Mouse (Mus musculus): Measurements from ENCODE around the gene Cers1. TPM values are rescaled to one million over a fixed set of nuclear protein-coding genes. Genes with fewer than 3 reads are reported as not detected.

Gene Cers1
- polyA plus RNA-seq (2016; fragmentation: Nextera tagmentation; extraction: Ambion mirVana) = 16.3 and 17.8 TPM in 2 replicates

DNA sequence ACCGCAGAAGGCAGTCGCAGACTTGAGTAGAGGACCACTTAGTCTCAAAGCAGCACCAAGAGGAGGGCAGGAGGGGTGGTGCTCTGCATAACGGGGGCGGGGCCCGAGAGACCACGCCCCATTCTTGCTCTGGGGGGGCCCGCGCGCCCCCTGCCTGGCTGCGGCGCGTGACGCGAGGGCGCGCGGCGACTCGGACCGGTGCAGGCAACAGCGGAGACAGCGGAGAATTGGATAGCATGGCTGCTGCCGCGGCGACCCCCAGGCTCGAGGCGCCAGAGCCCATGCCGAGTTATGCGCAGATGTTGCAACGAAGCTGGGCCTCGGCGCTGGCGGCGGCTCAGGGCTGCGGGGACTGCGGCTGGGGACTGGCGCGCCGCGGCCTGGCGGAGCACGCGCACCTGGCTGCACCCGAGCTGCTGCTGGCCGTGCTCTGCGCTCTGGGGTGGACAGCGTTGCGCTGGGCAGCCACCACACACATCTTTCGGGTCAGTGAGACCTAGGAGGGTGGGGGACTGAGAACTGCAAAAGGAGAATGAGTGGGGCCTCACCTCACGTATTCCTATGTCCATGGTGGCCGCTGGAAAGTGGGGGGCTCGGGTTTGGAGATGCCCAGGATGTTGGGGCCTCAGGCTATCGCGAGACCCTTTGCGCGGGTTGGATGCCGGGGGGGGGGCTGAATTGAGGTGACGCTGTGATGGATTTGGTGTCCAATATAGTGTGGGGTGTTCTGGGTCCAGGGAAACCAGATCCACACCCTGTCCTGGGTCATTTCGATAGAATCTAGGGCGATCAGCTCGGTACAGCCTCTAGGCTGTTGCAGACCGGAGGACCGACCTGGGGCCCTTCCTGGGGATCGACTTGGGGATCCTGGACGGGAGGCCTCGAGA, at the start of gene Cers1:
Gene Cers1, plus strand, starts transcription at position 152 of the 887 bp plus-strand sequence.
- Histone ChIP-seq H3K4me1 (peaks cover 35% of the 10 kb centered on the region), H3K9me3 (replicated peaks) (no peaks in the 10 kb centered on the region), H3K9ac (peak within 1 kb of the TSS; percentile 78), H3K4me3 (peak within 1 kb of the TSS; percentile 52), H3K4me2 (replicated peaks) (peak within 1 kb of the TSS; percentile 73), H3K27ac (peak within 1 kb of the TSS; percentile 93), H3K27me3 (no peaks in the 10 kb centered on the region), H3K36me3 (peaks cover 31% of the 10 kb centered on the region)
- WGBS = 2% methylated on average over 65 of the region's 66 CpGs
- peak; percentile 54 for ATAC-seq (ENCODE audit: low FRiP score)

DNA sequence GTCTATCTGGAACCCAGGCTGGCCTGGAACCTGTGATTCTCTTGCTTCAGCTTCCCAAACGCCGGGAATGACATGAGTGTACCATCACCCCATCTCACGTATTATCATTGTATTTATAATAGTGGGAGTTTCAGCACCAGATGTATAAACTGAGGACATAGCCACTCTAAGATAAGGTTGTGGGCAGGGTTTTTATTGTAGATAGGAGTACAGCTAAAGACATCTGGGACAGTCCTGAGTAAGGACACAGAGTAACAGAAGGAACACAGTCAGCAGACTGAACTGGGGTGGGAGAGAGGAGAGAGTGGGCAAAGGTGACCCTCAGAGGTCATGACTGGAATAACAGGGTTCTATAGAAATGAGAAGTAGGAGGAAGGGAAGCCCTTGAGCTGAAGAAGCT, 47.9 kb upstream of the Cers1 start:
- Histone ChIP-seq H3K4me1 (no peaks in the 10 kb centered on the region), H3K4me3 (no peak overlapping the region), H3K27me3 (no peaks in the 10 kb centered on the region), H3K36me3 (peaks cover 34% of the 10 kb centered on the region), H3K27ac (no peak overlapping the region), H3K4me2 (replicated peaks) (no peak overlapping the region), H3K9ac (no peak overlapping the region), H3K9me3 (replicated peaks) (no peaks in the 10 kb centered on the region)
- no peak for ATAC-seq (ENCODE audit: low FRiP score)
- WGBS = 88% methylated on average over 3 of the region's 3 CpGs

DNA sequence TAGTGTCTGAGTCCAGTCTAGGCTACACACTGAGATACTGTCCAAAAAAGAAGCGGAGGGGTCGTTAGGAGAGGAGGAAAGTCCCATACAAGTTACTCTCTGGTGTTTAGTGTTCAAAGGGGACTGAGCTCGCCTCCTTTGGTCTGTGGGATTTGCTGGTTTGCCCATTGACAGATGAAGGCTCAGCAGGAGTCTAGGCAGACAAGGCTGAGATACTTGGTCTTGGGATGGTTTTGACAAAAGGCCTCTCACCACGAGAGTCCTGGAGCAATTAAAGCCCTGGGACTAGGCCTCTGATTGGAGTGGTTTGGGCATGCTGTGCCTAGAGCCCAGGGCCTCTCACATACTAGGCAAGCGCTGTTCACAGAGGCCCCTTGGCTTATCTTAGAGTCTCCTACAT, 47.3 kb upstream of the Cers1 start:
- H3K4me1 ChIP-seq = no peaks in the 10 kb centered on the region
- no peak overlapping the region for H3K4me3 ChIP-seq
- H3K9ac ChIP-seq = no peak overlapping the region
- 48% methylated on average over 5 of the region's 5 CpGs for WGBS
- peaks cover 27% of the 10 kb centered on the region for H3K36me3 ChIP-seq
- no peak for ATAC-seq (ENCODE audit: low FRiP score)
- no peaks in the 10 kb centered on the region for H3K27me3 ChIP-seq
- H3K4me2 ChIP-seq (replicated peaks) = no peak overlapping the region
- H3K27ac ChIP-seq = no peak overlapping the region
- no peaks in the 10 kb centered on the region for H3K9me3 ChIP-seq (replicated peaks)

DNA sequence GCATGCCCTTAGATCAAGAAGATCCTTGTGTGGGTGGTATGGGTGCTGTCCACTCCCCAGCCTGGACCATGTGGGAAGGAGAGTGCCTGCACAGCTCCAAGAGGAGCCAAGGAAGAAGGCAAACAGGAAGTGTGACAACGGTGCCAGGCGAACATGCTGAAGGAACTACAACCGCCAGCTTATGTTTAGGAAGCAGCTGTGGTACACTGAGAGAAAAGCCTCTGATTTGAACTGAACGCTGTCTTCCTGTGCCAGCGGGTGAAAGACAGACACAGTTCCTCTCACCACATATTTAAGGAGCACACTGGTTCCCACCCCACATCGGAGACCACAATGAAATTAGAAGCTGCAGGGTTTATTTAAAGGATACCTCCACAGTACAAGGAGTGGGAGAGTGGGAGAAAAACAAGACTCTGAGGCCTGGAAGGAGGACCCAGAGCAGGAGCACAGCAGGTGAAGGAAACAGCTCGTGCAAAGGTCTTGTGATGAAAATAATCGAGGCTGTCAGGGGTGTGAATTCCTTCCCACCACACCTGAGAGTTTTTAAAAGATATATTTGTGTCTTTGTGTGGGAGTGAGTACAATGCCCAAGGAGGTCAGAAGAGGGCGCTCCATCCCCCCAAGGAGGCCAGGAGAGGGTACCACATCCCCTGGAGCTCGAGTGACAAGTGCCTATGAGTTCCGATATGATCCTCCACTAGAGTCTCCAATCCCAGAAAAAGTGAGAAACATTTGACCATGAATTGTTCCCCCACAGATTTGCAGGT, 46.6 kb upstream of the Cers1 start:
- Histone ChIP-seq H3K9me3 (replicated peaks) (no peaks in the 10 kb centered on the region), H3K4me3 (no peak overlapping the region), H3K36me3 (peaks cover 21% of the 10 kb centered on the region), H3K27me3 (no peaks in the 10 kb centered on the region), H3K27ac (no peak overlapping the region), H3K9ac (no peak overlapping the region), H3K4me1 (no peaks in the 10 kb centered on the region), H3K4me2 (replicated peaks) (no peak overlapping the region)
- no peak for ATAC-seq (ENCODE audit: low FRiP score)
- 58% methylated on average over 11 of the region's 11 CpGs for WGBS

DNA sequence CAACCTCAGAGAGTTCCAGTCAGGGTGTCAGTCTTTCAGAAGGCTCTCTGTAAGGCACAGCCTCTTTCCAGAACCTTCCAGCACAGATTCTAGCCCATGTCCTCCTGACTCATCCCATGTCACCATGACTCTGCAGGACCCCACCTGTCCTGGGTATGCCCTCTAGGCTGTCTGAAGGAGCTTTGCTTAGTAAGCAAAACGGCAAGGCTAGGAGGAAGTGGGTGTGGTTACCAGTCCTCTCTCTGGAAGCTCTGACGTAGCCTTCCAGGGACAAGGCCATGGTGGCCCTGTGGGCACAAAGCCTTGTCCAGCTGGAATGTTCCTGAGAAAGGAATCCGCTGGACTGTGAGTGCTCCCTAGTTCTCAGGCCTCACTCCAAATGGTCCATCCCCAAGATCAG, 42.6 kb upstream of the Cers1 start:
- Histone ChIP-seq H3K27me3 (no peaks in the 10 kb centered on the region), H3K9me3 (replicated peaks) (no peaks in the 10 kb centered on the region), H3K27ac (no peak overlapping the region), H3K4me3 (no peak overlapping the region), H3K4me2 (replicated peaks) (no peak overlapping the region), H3K9ac (no peak overlapping the region), H3K4me1 (no peaks in the 10 kb centered on the region), H3K36me3 (no peaks in the 10 kb centered on the region)
- WGBS = 64% methylated on average over 3 of the region's 3 CpGs
- ATAC-seq (ENCODE audit: low FRiP score) = no peak

DNA sequence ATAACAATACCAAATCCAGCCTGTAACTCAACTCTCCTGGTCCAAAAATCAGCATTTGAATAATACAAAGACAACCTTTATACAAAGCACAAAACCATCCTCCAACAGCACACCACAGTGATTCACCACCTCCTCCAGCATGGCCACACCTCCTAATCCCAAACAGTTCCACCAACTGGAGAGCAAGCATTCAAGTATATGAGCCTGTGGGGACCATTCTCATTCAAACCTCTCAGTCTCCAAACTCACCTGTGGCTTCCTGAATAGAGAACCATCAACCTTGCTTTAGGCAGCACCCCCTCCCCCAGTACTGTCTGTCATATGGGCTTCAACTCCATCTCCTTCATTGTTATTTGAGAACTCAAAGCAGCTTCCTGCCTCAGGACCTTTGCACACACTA, 41.2 kb upstream of the Cers1 start:
- Histone ChIP-seq H3K4me2 (replicated peaks) (no peak overlapping the region), H3K27ac (no peak overlapping the region), H3K4me1 (no peaks in the 10 kb centered on the region), H3K27me3 (no peaks in the 10 kb centered on the region), H3K36me3 (no peaks in the 10 kb centered on the region), H3K9ac (no peak overlapping the region), H3K4me3 (no peak overlapping the region), H3K9me3 (replicated peaks) (no peaks in the 10 kb centered on the region)
- ATAC-seq (ENCODE audit: low FRiP score) = no peak

DNA sequence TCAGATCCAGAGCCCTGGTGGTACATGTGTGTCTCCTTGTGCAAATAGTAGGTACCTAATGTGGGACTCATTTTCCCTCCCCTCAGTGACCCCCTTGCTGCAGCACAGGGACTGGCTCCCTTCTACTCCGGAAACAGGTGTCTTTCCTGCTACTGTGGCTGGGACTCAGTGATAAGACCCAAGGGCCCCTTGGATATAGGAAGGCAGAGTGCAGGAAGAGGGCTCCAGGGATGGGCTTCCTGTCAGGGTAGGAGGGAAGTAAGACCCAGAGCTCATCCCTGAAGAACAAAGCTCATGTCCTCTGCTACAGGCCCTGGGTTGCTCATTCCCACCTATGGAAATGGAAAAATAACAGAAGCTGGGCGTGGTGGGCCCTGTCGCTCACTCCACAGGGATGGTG, 39.1 kb upstream of the Cers1 start:
- H3K9me3 ChIP-seq (replicated peaks) = no peaks in the 10 kb centered on the region
- no peaks in the 10 kb centered on the region for H3K4me1 ChIP-seq
- no peak overlapping the region for H3K27ac ChIP-seq
- no peak overlapping the region for H3K4me2 ChIP-seq (replicated peaks)
- H3K27me3 ChIP-seq = no peaks in the 10 kb centered on the region
- WGBS = 80% methylated on average over 3 of the region's 3 CpGs
- H3K4me3 ChIP-seq = no peak overlapping the region
- no peak overlapping the region for H3K9ac ChIP-seq
- ATAC-seq (ENCODE audit: low FRiP score) = no peak
- no peaks in the 10 kb centered on the region for H3K36me3 ChIP-seq

DNA sequence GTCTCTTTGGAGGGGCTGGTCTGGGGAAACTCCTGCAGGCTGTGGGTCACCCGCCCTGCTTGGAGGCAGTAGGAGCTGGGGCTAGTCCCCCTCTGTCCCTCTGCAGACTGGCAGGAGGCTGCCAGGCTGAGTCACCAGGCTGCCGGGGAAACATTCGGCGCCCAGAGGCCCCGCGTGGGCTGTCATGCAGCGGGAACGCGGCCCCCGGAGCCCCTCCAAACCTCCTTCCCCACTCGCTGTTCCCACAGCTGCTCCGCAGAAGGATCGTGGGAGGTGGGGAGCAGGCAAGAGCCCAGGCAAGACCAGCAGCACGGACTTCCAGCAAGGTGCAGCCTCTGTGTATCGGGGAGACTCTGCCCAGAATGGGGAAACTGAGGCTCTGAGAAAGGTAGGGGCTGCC, 37.4 kb upstream of the Cers1 start:
- no peak for ATAC-seq (ENCODE audit: low FRiP score)
- H3K36me3 ChIP-seq = no peaks in the 10 kb centered on the region
- H3K4me1 ChIP-seq = 0 out of 2 replicates have a peak, but pooled peaks cover 3% of the 10 kb centered on the region
- 68% methylated on average over 15 of the region's 15 CpGs for WGBS
- H3K27ac ChIP-seq = no peak overlapping the region
- H3K4me3 ChIP-seq = no peak overlapping the region
- H3K9me3 ChIP-seq (replicated peaks) = no peaks in the 10 kb centered on the region
- H3K27me3 ChIP-seq = no peaks in the 10 kb centered on the region
- H3K9ac ChIP-seq = no peak overlapping the region
- H3K4me2 ChIP-seq (replicated peaks) = no peak overlapping the region

DNA sequence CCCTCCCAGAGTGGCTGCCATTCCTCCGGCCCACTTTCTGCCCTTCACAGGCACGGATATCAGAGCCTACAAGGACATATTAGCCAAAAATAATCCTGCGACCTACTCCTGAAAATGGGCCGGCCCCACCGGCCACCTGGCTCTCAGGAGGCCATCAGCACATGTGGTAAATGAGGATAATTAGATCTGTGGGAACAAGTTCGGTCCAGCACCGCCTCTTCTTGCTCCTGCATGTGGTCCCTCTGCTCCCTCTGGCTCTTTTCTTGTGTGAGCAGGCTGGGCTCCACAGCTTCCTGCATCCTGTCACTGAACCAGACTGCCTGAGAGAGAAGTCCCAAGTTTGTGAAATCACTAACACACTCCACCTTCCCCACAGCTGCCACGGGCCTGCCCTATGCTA, 36.3 kb upstream of the Cers1 start:
- ATAC-seq (ENCODE audit: low FRiP score) = no peak
- H3K9ac ChIP-seq = no peak overlapping the region
- WGBS = 68% methylated on average over 8 of the region's 8 CpGs
- H3K4me1 ChIP-seq = peaks cover 12% of the 10 kb centered on the region
- H3K27ac ChIP-seq = no peak overlapping the region
- H3K27me3 ChIP-seq = no peaks in the 10 kb centered on the region
- no peaks in the 10 kb centered on the region for H3K9me3 ChIP-seq (replicated peaks)
- H3K4me2 ChIP-seq (replicated peaks) = no peak overlapping the region
- no peak overlapping the region for H3K4me3 ChIP-seq
- H3K36me3 ChIP-seq = no peaks in the 10 kb centered on the region

DNA sequence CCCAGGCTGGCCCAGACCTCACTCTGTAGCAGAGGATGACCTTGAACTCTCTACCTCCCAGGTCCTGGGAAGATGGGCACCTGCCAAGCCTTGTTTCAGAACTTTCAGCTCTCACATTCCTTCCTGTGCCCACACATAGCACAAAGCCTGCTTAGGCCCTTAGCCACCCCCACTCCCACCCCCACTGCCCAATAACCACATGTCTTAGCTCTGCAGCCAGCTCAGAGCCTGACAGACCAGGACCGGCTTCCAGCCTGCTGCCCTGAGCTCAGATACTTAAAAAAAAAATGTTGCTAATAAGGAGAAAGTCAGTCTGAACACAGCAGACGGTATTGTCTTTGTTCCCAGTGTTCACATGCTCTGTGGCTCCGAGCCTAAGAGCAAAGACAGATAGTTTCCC, 34.6 kb upstream of the Cers1 start:
- Histone ChIP-seq H3K4me2 (replicated peaks) (no peak overlapping the region), H3K4me1 (peaks cover 18% of the 10 kb centered on the region), H3K9ac (no peak overlapping the region), H3K4me3 (no peak overlapping the region), H3K27me3 (no peaks in the 10 kb centered on the region), H3K36me3 (peaks cover 11% of the 10 kb centered on the region), H3K9me3 (replicated peaks) (no peaks in the 10 kb centered on the region), H3K27ac (no peak overlapping the region)
- 55% methylated on average over 3 of the region's 3 CpGs for WGBS
- ATAC-seq (ENCODE audit: low FRiP score) = no peak

DNA sequence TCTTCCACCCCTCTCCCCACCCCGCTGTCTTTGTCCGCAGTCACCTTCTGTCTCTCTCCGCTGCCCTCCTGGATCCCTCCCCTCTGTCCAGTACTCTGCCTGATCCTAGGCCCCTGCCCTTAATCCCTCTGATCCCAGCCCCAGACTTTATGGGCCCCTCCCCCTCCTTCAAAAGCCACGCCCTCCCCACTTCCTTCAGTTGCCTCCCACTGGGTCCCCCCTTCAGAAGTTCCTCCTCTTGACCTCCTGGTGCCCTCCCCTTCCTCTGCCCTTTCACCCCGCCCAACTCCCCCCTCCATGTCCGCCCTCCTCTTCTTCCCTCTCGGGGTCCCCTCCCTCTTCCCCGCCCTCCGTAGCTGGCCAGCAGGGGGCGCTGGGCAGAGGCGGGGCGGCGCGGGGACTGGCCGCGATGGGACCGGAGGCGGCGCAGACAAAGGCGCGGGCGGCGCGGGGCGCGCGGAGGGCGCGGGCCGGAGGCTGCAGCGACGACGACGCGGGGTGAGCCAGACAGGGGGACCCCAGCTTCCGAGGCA, 32.9 kb upstream of the Cers1 start, which contains the start of gene Homer3:
Gene Homer3, plus strand, starts transcription at position 225 of the 533 bp plus-strand sequence.
- Histone ChIP-seq H3K36me3 (peaks cover 27% of the 10 kb centered on the region), H3K27ac (peak within 1 kb of the TSS; percentile 62), H3K4me1 (peaks cover 18% of the 10 kb centered on the region), H3K4me2 (replicated peaks) (peak within 1 kb of the TSS; percentile 71), H3K9ac (peak within 1 kb of the TSS; percentile 92), H3K9me3 (replicated peaks) (no peaks in the 10 kb centered on the region), H3K4me3 (peak within 1 kb of the TSS; percentile 89), H3K27me3 (no peaks in the 10 kb centered on the region)
- peak; percentile 86 for ATAC-seq (ENCODE audit: low FRiP score)
- 2% methylated on average over 36 of the region's 36 CpGs for WGBS
